Mouse (Mus musculus) kidney, adult 2 months (tissue): ENCODE measurements around the gene Klf12.

Experiments used
- CTCF ChIP-seq: fragments of 200-500 bp; conservative IDR thresholded peaks from 2 replicates; pipeline ENCODE4 v1.5.1; 2011; ENCODE audit warnings: low read depth, mild to moderate bottlenecking, control low read depth, low read length, moderate library complexity, mixed read lengths; ENCODE audit not compliant: insufficient read depth, insufficient read length
- POLR2A ChIP-seq: fragments of 200-500 bp; IDR thresholded peaks from one replicate; pipeline ENCODE4 v1.6.1; 2011; ENCODE audit warnings: low read depth, low read length, control low read depth

DNA sequence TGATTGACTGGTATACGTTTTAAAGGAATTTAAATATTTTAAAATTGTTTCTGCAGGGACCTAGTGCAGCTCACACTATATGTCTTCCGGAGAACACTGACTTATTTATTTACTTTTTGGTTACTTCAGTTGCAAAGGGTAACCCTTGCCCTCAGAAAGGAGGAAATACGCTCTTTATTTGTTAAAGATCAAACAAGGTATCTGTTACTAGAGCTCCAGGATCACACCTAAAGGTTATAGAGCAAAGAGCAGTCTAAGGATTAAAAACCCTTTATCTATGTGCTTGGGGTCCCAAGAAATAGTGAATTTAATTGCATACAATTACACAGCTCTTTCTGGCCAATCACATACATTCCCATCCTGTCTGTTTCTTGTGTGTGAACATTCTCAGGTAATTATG, 188.7 kb downstream of the Klf12 start:
- TF ChIP-seq CTCF (no peak), POLR2A (no peak)
